Mouse (Mus musculus): Measurements from ENCODE around the gene Hlcs. TPM values are rescaled to one million over a fixed set of nuclear protein-coding genes. Genes with fewer than 3 reads are reported as not detected.

Gene Hlcs
- total RNA-seq, 2 experiments from 2014 or later = 7.3 to 9.1 TPM

- no peak for DNase-seq
Observed at GRCm38 (mm10) chr16:94205528-94206484, 107.6 kb downstream of the Hlcs start.

- DNase-seq = no peak
Observed at GRCm38 (mm10) chr16:94201387-94201786, 112.0 kb downstream of the Hlcs start.

GRCm38 (mm10) chr16:94195913-94196312, 117.5 kb downstream of the Hlcs start:
- DNase-seq = no peak

GRCm38 (mm10) chr16:94191379-94192315, 121.7 kb downstream of the Hlcs start:
- peak in 1 of 2 experiments; percentile 20 for DNase-seq

- DNase-seq = no peak
Observed at GRCm38 (mm10) chr16:94190256-94190655, 123.1 kb downstream of the Hlcs start.

- DNase-seq = no peak
Observed at GRCm38 (mm10) chr16:94186526-94186925, 126.8 kb downstream of the Hlcs start.

GRCm38 (mm10) chr16:94185430-94185829, 127.9 kb downstream of the Hlcs start:
- peak; percentile 21 to 25 for DNase-seq

- no peak for DNase-seq
Observed at GRCm38 (mm10) chr16:94180122-94180870, 133.1 kb downstream of the Hlcs start.

- DNase-seq = no peak
Observed at GRCm38 (mm10) chr16:94179341-94180121, 133.8 kb downstream of the Hlcs start.

GRCm38 (mm10) chr16:94178441-94179220, 134.7 kb downstream of the Hlcs start:
- no peak for DNase-seq

GRCm38 (mm10) chr16:94176997-94177857, 136.1 kb downstream of the Hlcs start:
- DNase-seq = no peak

GRCm38 (mm10) chr16:94175366-94175986, 137.9 kb downstream of the Hlcs start:
- DNase-seq = no peak

GRCm38 (mm10) chr16:94173361-94173760, 140.0 kb downstream of the Hlcs start:
- no peak for DNase-seq

- DNase-seq = no peak
Observed at GRCm38 (mm10) chr16:94170218-94170617, 143.2 kb downstream of the Hlcs start.

- no peak for DNase-seq
Observed at GRCm38 (mm10) chr16:94168655-94169545, 144.5 kb downstream of the Hlcs start.

GRCm38 (mm10) chr16:94164978-94165377, 148.4 kb downstream of the Hlcs start:
- DNase-seq = no peak

GRCm38 (mm10) chr16:94164236-94164635, 149.1 kb downstream of the Hlcs start:
- no peak for DNase-seq

GRCm38 (mm10) chr16:94163051-94163450, 150.3 kb downstream of the Hlcs start:
- DNase-seq = no peak
